Mouse (Mus musculus) spleen, adult 2 months (tissue): ENCODE results near the gene Stt3a.

Experiments used
- CTCF ChIP-seq: fragments of 200-500 bp; IDR thresholded peaks from 2 replicates; pipeline ENCODE4 v1.5.1; 2011; ENCODE audit warnings: mild to moderate bottlenecking, inconsistent platforms; ENCODE audit not compliant: insufficient read depth, insufficient read length, insufficient replicate concordance; ENCODE audit errors: extremely low read depth
- POLR2A ChIP-seq: fragments of 200-500 bp; IDR thresholded peaks from 2 replicates; pipeline ENCODE4 v1.6.1; 2011; ENCODE audit warnings: low read depth, low read length, inconsistent platforms

DNA sequence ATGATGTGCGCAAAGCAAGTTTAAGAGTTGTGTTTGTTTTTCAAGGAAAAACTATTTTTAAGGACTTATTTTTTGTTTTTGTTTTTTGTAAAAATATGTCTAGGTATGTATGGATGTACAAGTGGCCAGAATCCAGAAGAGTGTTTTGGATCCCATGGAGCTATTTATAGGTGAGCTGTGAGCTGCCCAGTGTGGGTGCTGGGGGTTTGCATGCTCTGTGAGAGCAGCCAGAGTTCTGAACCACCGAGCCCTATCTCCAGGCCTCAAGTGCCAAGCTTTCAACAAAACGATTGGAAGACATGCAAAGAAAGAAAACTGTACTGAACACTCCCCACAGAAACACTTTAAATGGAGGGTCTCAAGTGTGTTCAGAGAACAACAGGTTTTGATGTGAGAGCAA is 61.6 kb downstream of the Stt3a start:
- TF ChIP-seq CTCF (no peak), POLR2A (no peak)
